Mouse (Mus musculus) testis, postnatal 14 days (tissue): ENCODE data around the gene Pnkp.

Experiments used
- DNase-seq: peaks from one replicate; pipeline ENCODE4 v3.0.0; 2021; ENCODE audit warnings: low spot score

Pnkp gene

DNA sequence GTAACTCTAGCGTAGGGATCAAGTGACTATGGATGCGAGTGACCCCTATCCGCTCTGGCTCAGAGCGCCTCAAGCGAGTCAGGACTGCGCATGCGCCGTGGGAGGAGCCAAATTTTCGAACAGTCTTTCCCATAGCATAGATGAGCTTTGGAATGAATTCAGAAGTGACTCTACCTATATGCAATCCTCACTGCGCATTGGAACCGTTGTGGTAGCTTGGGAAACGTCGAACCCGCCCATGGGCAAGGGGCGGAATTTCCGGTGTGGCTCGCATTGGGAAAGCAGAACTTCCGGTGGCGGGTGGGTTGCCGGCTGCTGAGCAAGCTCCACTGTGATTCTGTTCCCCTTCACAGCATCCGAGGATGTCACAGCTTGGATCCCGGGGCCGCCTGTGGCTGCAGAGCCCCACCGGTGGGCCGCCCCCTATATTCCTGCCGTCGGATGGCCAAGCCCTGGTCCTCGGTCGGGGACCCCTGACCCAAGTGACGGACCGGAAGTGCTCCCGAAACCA is at the start of gene Pnkp:
Gene Pnkp, plus strand, starts transcription at position 98 of the 511 bp plus-strand sequence.
- peak; percentile 80 for DNase-seq

DNA sequence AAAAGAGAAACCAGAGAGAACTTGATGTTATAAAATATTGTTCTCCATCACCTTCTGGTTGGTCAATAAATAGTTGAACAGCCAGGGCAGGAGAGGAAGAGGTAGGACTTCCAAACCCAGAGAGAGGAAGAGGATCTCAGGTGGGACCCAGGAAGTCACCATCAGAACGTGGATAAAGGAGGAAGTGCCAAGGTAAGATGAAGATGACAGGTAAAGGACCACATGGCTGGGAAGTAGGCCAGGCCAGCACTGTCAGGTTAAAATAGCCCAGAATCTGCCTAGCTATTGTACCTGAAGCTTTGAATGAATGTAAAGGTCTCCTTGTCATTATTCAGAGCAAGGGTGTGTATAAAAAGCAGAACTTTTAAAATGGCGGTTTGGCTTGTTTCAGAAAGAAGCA is 48.0 kb upstream of the Pnkp start:
- DNase-seq = no peak

- no peak for DNase-seq
Measured at GRCm38 (mm10) chr7:44809466-44809865, 47.5 kb upstream of the Pnkp start.

DNA sequence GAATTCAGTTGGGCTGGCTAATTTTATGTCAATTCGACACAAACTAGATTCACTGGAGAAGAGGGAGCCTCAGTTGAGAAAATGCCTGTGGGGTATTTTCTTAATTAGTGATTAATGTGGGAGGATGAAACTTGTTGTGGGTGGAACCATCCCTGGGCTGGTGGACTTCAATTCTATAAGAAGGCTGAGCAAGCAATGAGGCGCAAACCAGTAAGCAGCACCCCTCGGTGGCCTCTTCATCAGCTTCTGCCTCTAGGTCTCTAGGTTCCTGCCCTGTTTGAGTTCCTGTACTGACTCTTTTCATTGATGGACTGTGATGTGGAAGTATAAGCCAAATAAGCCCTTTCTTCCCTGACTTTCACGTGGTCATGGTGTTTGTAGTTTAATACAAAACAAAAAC is 46.6 kb upstream of the Pnkp start:
- no peak for DNase-seq

DNA sequence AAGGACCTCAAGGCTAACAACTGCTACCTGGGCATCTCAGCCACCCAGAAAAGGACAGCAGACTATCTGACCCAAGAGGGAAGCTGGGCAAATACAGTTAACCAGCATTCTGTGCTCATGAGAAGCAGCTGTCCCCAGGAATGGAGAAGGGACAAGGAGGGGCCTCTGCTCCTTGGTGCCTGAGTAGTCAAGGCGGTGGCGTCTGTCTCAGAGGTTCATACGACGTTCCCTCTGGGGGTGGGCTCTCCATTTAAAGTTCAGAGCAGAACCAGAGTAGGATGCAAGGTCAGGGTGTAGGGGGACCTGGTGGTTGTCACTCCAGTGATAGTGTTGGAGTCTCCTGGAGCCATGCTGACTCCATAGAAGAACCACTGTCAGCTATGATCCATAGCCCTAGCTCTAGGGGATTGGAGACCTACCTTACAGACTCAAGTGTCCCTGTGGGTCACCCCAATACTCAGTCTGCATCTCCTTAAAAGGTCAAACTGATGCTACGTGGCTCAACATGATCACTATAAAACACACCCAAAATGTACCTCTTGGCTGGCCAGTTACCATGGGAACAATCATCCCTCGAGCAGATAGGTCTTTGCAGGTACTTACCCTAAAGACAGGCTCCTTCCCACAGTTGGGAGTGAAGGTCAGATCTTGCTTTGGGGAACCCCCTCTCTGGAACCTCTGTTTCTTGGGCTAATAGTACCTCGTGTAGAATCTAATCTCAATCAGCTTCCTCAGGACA is 46.0 kb upstream of the Pnkp start:
- DNase-seq = no peak

DNA sequence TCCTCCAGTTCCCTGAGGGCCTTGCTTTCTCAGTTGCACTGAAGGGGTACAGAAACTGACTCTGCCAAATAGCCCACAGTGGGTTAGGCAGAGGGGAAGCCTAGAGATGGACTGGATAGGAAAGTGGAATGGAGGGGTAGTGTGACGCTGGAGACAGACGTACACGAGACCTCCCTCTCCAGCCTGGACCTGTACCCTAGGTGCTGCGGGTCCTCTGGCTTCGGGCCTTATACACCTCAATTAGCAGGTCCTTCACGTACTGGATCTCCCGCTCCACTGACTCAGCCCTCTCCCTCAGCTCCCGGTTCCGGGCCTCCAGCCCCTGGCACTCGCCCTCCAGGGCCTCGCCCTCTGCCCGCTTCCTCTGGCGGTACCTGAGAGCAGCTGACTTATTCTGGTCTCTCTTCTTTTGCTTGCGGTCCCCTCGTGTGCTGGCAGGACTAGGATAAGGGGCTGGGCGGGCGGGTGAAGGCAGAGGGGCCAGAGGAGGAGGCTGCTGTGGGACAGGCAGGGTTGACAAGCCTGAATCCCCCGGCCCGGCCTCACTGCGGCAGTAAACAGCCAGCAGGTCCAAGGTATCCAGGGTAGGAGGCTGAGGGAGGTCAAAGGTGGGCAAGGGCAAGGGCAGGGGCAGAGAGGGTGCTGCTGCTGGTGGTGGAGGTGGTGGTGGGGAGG is 44.2 kb upstream of the Pnkp start:
- DNase-seq = no peak

GRCm38 (mm10) chr7:44813985-44814384 is 43.0 kb upstream of the Pnkp start:
- DNase-seq = no peak

GRCm38 (mm10) chr7:44814423-44814822 is 42.5 kb upstream of the Pnkp start:
- DNase-seq = no peak

DNA sequence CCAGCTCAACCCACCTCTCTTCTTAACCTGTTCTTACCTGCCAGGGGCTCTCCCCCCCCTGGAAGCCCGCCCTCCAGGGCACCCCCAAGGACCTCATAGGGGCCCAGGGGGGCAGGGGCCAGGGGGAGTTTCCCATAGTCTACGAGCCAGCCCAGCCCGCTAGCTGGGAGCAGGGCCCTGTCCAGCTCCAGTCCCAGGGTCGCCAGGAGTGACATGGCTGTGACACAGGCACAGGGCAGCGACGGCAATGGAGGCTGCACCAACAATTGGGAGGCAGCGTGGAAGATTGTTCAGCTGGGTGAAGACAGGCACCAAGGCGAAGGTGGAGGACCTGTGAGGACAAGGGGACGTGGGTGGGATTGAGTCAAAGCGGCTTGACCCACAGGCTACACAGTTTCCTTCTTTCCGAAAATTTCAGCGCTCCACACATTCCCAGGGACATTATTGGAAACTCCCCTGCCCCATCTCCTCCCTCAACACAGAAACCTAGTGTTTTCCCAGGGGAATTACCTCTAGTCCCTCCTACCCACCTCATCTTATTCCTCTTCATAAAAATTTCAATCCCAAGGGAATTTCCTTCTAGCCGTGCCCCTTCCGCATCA is 41.9 kb upstream of the Pnkp start:
- no peak for DNase-seq

DNA sequence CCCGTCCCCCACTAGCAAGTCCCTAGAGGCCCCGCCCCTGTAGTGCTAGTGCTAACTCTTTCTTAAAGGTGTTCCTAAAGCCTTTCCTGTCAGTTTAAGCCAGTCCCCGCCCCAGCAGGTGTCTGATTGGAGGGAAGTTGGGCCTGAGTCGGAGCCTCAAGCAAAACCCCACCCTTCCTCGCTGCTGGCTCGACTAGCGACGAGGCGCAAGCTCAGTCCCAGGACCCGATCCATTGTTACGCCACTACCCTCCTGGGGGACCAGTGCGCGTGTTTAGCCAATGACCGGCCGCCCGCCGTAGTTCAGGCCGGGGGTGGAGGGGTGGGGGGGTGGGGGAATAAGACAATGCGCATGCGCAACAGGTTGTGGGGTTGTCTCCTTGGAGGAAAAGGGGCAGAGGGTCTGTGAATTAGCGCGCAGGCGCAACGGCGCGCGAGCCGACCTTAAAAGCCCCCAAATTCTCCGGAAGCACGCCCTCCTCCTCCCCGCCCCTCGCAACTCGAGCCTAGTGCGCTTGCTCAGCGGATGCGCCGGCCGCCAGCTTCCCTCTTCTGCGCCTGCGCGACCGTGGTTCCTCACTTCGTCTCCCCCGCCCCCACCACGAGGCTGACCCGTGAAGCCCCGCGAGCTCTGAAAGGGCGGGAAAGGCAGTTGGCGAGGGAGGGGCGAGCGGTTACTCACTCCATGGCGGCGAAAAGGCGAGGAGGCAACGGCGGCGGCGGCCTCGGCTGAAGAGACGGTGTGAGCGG is 41.0 kb upstream of the Pnkp start, which contains the start of the genes Nup62 and Il4i1:
Gene Nup62, plus strand, starts transcription at position 368 of the 749 bp plus-strand sequence.
Gene Il4i1, plus strand, starts transcription at position 667 of the 749 bp plus-strand sequence.
- peak; percentile 99 for DNase-seq

DNA sequence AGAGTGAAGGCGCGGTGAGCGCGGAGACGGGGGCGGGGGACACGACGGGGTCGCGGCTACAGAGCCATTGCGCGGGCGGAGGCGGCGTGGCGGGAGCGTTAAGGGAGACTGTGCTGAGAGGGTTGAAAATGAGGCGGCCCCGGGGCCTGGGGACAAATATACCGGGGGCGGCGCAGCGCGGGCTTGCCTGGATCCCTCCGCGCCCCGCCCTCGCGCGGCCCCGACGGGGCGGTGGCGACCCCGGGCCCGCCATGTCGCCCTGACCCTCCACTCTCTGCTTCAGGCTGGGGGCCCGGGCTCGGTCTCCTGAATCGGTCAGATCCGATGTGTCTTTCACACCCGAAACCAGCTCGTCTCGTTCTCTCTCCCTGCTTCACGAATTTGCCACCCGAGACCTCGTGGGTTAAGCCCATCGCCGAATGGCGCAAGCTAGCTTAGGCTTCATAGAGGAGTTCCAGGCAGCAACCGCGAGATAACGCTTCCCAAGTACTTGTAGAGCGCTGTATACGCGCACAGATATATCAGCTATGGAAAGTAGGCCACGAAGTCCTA is 40.4 kb upstream of the Pnkp start, which contains the start of gene Atf5:
Gene Atf5, minus strand, starts transcription at position 189 of the 552 bp plus-strand sequence.
- DNase-seq = no peak

- DNase-seq = no peak
Measured at GRCm38 (mm10) chr7:44817441-44817840, 39.5 kb upstream of the Pnkp start.

GRCm38 (mm10) chr7:44818164-44818563 is 38.8 kb upstream of the Pnkp start:
- DNase-seq = no peak

DNA sequence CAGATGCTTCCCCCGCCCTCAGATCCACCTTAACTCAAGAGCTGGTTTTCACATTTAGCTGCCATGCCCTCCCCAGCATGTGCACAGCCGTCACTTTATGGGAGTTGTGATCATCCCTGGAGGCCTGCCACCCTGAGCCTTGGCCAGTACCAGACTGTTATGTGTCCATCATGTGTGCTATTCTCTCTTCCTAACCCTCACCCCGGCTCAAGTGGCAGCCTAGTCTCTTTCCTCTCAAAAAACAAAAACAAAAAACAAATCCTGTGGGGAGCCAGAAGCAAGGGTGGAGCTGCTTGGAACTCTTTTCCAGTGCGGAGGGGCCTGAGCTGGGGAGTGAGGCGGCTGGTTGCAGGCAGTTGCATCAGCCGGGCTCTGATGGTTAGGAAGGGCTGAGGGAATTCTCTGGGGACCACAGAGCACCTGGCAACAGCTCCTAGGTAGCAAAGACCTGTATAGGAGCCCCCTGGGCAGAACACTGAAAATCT is 38.1 kb upstream of the Pnkp start:
- peak; percentile 33 for DNase-seq

DNA sequence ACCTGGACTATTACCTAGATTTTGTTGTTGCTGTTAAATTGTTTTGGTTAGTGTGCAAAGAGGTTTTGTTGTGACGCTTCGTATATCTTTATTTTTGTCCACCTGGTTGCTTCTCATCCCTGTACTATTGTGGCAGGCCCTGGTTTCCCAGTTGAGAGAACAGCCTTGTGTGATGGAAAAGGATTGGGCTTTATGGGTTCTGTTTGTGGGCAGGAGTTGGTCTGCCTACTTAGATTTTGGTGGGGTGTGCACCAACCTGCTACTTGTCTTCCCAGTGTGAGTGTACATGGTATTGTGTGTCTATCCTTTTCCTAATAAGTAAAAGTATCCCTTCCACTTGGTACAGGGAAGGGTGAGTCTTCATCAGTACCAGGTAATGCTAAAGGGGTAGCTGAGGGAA is 37.5 kb upstream of the Pnkp start:
- DNase-seq = no peak

- DNase-seq = no peak
Measured at GRCm38 (mm10) chr7:44819863-44820262, 37.1 kb upstream of the Pnkp start.

DNA sequence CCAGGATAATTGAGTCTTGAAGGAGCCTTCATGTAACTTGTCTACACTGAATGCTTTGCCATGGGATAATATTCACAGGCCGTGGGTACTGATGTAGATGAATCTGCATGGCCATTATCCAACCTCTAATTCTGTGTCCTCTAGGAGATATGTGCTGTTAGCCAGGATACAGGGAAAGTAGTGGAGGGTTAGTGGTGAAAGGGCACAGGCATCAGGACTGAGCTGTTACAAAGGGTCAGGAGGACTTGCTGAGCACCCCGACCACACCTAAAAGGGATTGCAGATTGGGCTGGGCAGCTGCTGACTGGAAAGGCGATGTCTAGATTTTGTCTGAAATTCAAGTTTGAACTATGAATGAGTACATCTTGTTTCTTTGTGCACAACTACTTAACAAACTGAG is 36.4 kb upstream of the Pnkp start:
- no peak for DNase-seq

DNA sequence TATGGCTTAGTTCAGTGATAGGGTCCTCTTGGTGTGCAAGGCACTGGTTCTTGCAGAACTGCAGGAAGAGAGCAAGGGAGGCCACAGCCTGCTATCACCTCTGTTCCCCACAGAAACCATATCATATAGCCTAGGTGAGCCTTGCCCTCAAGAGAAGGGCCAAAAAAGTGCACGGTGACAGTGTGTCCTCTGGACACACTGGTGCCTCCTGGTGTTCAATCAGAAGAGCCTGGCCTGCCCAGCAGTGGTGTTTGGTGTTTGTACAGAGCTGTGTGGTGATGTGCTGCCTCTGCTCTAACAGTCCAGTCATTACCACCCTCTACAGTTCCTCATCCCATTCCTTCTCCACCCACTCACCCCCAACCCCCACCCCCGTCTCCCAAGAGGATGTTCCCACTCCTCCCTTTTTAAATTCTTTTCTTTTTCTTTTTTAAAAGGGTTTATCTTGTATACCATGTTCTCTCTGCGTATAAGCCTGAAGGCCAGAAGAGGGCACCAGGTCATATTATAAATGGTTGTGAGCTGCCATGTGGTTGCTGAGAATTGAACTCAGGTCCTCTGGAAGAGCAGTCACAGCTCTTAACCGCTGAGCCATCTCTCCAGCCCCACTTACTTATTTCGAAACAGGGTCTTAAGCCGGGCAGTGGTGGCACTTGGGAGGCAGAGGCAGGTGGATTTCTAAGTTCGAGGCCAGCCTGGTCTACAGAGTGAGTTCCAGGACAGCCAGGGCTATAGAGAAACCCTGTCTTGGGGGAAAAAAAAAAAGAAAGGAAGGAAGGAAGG is 35.1 kb upstream of the Pnkp start:
- DNase-seq = no peak

DNA sequence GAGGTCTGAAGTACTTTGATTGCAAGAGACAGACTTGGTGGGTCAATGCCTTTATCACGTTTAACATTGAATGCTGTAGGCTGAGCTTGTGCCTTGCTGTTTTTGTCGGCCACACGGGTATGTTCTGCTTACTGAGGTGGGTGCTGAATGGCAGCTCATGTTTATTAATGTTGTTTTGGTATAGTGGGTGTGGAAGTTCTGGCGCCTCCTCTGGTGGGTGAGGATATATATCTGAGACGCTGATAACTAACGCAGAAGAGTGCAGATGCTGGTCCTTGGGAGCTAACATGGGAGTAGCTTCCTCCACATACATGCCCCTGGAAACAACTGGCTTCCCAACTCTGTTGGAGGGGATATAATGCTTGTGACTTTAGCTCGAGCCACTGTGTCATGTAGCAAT is 33.5 kb upstream of the Pnkp start:
- no peak for DNase-seq

DNA sequence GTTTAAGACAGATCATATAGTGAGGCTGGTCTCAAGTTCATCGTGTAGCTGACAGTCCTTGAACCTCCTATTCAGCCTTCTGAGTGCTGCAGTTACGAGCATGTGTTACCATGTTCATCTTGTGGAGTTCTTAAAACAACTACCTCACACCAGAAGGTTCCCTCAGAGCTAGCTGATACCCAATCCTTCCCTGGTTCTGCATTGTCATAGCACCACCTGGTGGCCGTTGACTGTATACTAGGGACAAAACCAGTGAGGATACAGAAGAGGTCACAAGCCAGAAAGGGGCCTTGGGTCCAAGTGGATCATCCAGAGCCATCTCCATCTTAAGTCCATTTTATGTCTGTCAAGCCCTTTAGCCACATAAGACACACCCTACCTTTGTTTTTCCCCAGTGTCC is 32.1 kb upstream of the Pnkp start:
- DNase-seq = peak; percentile 39

DNA sequence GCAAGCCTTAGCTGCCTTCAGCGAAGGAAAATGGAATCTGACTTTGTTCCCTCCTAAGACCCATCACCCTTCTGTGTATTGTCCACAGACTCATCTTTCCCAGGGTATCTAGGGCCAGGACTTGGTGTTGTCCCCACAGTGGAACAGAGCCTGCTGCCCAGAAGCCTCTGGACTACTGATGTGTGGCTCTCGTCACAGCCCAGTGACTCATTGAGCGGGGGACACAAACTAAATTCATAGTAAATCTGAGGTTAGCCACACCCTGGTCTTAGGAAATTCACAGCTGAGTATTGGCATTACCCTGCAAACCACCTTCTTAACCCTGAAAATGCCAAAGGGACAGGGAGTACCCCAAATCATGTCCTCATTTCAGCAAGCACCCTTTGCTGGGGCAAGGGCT is 30.2 kb upstream of the Pnkp start:
- DNase-seq = no peak
